Mouse (Mus musculus) small intestine, adult 2 months (tissue): ENCODE results near the gene Galk1. TPM values are rescaled to one million over a fixed set of nuclear protein-coding genes. Genes with fewer than 3 reads are reported as not detected.

Experiments used
- H3K27ac ChIP-seq: fragments of 200-500 bp; 2 replicates; pipeline ENCODE4 v1.5.1; 2012; ENCODE audit warnings: low read depth, low read length, control low read depth, inconsistent platforms; ENCODE audit not compliant: insufficient read depth
- H3K27me3 ChIP-seq: fragments of 200-500 bp; 2 replicates; pipeline ENCODE4 v1.6.1; 2012; ENCODE audit warnings: mild to moderate bottlenecking, moderate library complexity, low read length, inconsistent platforms; ENCODE audit not compliant: control insufficient read depth, insufficient read depth
- H3K36me3 ChIP-seq: fragments of 200-500 bp; 2 replicates; pipeline ENCODE4 v1.6.1; 2012; ENCODE audit warnings: mild to moderate bottlenecking, low read length, control low read depth, inconsistent platforms; ENCODE audit not compliant: control insufficient read depth, insufficient read depth
- H3K4me1 ChIP-seq: fragments of 200-500 bp; 2 replicates; pipeline ENCODE4 v1.6.1; 2012; ENCODE audit warnings: low read length, inconsistent platforms, mixed read lengths; ENCODE audit not compliant: control insufficient read depth, insufficient read depth, insufficient read length
- H3K4me3 ChIP-seq: fragments of 200-500 bp; 2 replicates; pipeline ENCODE4 v1.5.1; 2012; ENCODE audit warnings: low read depth, mild to moderate bottlenecking, control low read depth, inconsistent platforms, low read length, moderate library complexity
- CTCF ChIP-seq: fragments of 200-500 bp; IDR thresholded peaks from 2 replicates; pipeline ENCODE4 v1.5.1; 2012; ENCODE audit warnings: low read depth, mild to moderate bottlenecking, control low read depth, inconsistent platforms, low read length, moderate library complexity, mixed read lengths; ENCODE audit not compliant: insufficient replicate concordance, insufficient read length; ENCODE audit errors: extremely low read depth
- POLR2A ChIP-seq: fragments of 200-500 bp; IDR thresholded peaks from 2 replicates; pipeline ENCODE4 v1.6.1; 2012; ENCODE audit warnings: low read depth, mild to moderate bottlenecking, control low read depth, inconsistent platforms, low read length, moderate library complexity
- WGBS: fragments of 180-500 bp; shearing (Covaris S2); methylation state at CpG from one replicate; pipeline ENCODE4 v1.1.7; 2018; 5-methylcytosine and 5-hydroxymethylcytosine counted together
- polyA plus RNA-seq: library from polyadenylated mRNA; depleted of rRNA; stranded (reverse); fragments of >200 nt; gene quantifications from 2 replicates; pipeline ENCODE4 v1.2.3, GENCODE M21; 2012

Galk1 gene
- polyA plus RNA-seq, 1 experiment = 53.3 TPM

DNA sequence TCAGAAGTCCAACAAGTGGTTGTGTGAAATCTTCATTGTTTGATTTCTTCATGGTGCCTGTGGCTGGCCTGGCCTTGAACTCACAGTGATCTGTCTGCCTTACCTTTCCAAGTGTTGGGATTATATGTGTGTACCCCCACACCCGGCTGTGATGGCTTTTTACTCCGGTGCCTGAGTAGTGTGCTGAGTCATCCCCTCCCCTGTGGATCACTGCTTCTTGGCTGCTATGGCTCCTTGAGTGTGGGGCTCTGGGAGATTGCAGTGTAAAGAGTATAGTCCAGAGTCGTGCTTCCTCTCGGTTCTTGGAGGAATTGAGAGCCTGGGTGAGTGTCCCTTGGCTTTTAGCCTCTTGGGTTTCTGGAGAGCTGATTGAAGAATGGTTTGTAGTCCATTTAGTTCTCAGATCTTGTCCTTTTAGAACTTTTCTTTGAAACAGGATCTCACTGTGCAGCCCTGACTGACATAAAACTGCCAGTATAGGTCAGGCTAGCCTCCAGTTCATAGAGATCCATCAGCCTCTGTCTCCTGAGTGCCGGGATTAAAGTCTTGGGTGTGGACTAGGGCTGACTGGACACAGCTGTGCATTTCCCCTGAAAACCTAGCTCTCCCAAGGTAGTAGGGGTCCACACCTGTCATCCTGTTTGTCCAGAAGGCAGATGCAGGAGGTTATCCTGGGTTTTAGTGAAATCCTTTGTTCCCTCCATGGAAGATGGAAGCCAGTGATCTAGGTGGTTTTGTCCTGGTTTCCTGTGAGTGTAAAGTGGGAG lies 30.0 kb upstream of the Galk1 start:
- Histone ChIP-seq H3K4me1 (no peaks in the 10 kb centered on the region), H3K4me3 (no peak overlapping the region), H3K27me3 (no peaks in the 10 kb centered on the region), H3K36me3 (peaks cover 13% of the 10 kb centered on the region), H3K27ac (no peak overlapping the region)
- WGBS = 83% methylated on average over 5 of the region's 5 CpGs
- TF ChIP-seq CTCF = no peak
- no peak for TF ChIP-seq POLR2A

GRCm38 (mm10) chr11:116041833-116042232 lies 29.3 kb upstream of the Galk1 start:
- Histone ChIP-seq H3K4me1 (no peaks in the 10 kb centered on the region), H3K36me3 (peaks cover 12% of the 10 kb centered on the region), H3K27me3 (no peaks in the 10 kb centered on the region), H3K27ac (no peak overlapping the region), H3K4me3 (no peak overlapping the region)
- TF ChIP-seq CTCF = no peak
- TF ChIP-seq POLR2A = no peak
- WGBS = 99% methylated on average over 2 of the region's 2 CpGs

DNA sequence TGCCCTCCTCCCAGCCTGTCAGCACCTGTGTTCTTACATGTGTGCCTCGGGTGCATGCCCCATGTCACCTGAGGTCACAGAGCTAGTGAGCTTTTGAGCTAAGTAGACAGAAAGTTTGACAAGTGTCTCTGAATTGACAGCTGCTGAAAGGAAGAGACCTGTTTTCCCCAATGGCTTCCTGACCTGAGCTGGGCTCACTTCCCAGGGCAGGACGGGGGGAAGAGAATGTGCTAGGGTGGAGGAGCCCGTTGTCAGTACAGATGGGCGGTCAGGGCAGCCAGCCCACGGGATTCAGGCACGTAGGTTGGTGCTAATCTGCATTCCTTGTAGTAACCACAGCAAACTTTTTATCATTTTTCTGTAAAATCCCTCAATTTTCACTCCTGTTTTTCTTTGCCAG lies 28.1 kb upstream of the Galk1 start:
- no peak overlapping the region for H3K4me3 ChIP-seq
- TF ChIP-seq POLR2A (no peak), CTCF (no peak)
- H3K36me3 ChIP-seq = peaks cover 12% of the 10 kb centered on the region
- no peaks in the 10 kb centered on the region for H3K27me3 ChIP-seq
- no peak overlapping the region for H3K27ac ChIP-seq
- 90% methylated on average over 6 of the region's 6 CpGs for WGBS
- H3K4me1 ChIP-seq = no peaks in the 10 kb centered on the region

DNA sequence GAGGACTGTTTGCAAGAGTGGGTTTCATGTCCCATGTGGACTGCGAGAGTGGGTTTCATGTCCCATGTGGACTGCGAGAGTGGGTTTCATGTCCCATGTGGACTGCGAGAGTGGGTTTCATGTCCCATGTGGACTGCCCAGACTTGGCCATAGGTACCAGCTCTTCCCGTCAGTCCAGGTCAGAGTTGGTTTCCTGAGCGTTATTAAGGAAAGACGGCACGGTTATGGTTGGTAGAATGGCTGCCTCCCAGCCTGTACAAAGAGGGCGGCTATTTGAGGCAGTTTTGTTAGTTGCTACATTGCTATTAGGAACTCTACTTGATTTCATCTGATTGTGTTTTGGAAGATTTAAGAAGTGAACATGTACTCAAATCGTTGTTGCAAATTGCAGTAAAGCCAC lies 25.3 kb upstream of the Galk1 start:
- Histone ChIP-seq H3K27me3 (no peaks in the 10 kb centered on the region), H3K36me3 (peaks cover 12% of the 10 kb centered on the region), H3K4me1 (no peaks in the 10 kb centered on the region), H3K4me3 (no peak overlapping the region), H3K27ac (no peak overlapping the region)
- TF ChIP-seq POLR2A (no peak), CTCF (no peak)
- WGBS = 95% methylated on average over 9 of the region's 9 CpGs

DNA sequence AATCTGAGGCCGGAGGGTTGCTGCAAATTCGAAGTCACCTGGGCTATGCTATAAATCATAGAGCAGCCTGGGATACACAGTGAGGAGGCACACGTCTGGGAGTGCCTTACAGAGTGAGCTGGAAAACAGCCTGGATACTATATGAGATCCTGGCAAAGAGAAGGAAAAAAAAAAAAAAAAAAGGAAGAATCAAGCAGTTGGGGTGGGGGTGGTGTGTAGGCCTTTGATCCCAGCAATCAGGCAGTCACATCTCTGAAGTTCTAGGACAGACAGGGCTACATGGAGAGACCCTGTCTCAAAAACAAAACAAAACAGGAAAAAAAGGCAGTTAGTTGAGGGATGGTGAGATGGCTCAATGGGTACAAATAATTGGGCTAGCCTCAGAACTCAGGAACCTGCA lies 24.2 kb upstream of the Galk1 start:
- H3K27me3 ChIP-seq = no peaks in the 10 kb centered on the region
- no peak overlapping the region for H3K27ac ChIP-seq
- peaks cover 12% of the 10 kb centered on the region for H3K36me3 ChIP-seq
- H3K4me3 ChIP-seq = no peak overlapping the region
- WGBS = 83% methylated on average over 3 of the region's 3 CpGs
- H3K4me1 ChIP-seq = no peaks in the 10 kb centered on the region
- TF ChIP-seq POLR2A (no peak), CTCF (no peak)

DNA sequence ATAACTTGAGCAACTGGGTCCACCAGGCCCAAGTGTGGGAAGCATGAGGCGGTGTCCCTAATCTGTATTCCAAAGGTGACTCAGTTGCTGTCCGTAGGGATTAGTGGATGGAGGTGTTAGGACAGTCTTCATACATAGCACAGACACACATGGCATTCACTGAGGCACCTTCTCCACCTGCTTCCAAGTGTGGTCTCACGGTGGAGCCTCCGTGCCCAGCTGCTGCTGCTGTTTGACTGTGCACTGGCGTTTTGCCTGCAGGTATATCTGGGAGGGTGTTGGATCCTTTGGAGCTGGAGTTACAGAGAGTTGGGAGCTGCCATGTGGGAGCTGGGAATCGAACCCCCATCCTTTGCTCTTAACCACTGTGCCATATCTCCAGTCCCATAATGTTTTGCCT lies 22.1 kb upstream of the Galk1 start:
- TF ChIP-seq CTCF (no peak), POLR2A (no peak)
- H3K36me3 ChIP-seq = peaks cover 4% of the 10 kb centered on the region; the same call in 1 of the 2 replicates
- no peak overlapping the region for H3K27ac ChIP-seq
- 87% methylated on average over 6 of the region's 6 CpGs for WGBS
- no peaks in the 10 kb centered on the region for H3K27me3 ChIP-seq
- H3K4me3 ChIP-seq = no peak overlapping the region
- peaks cover 3% of the 10 kb centered on the region; the same call in 1 of the 2 replicates for H3K4me1 ChIP-seq

- 23% methylated on average over 14 of the region's 14 CpGs for WGBS
These were observed 18.7 kb upstream of the Galk1 start for GRCm38 (mm10) chr11:116030898-116031845.

More at GRCm38 (mm10) chr11:116030898-116031845, 18.7 kb upstream of the Galk1 start:
- Histone ChIP-seq H3K36me3 (no peaks in the 10 kb centered on the region), H3K4me3 (peak overlapping the region; percentile 76), H3K4me1 (peaks cover 3% of the 10 kb centered on the region; the same call in 1 of the 2 replicates), H3K27me3 (no peaks in the 10 kb centered on the region), H3K27ac (peak overlapping the region; percentile 93)
- no peak for TF ChIP-seq CTCF
- TF ChIP-seq POLR2A = no peak
